Mouse (Mus musculus) heart, adult 18-20 months (tissue): Measurements from ENCODE around the gene Ube2h. TPM values are rescaled to one million over a fixed set of nuclear protein-coding genes. Genes with fewer than 3 reads are reported as not detected.

Experiments
- DNase-seq, 2 experiments: peaks; one replicate each; pipeline ENCODE4 v3.0.0; 2021 to 2022; ENCODE audit warnings: mixed read lengths in 1 of 2
- microRNA-seq, 2 experiments: library from miRNA; unstranded; fragments of <30 nt; microRNA quantifications; one replicate each; pipeline ENCODE4 v1.2.0; 2022
- total RNA-seq, 2 experiments: library from RNA; stranded (reverse); gene quantifications; 2 replicates each; pipeline ENCODE4 v1.2.3; 2021

Gene Ube2h
- total RNA-seq, 2 experiments from 2014 or later = 56.8 to 63.6 TPM

- no peak for DNase-seq
Observed at GRCm38 (mm10) chr6:30162091-30162490, 142.2 kb downstream of the Ube2h start.

GRCm38 (mm10) chr6:30161618-30162017 lies 142.7 kb downstream of the Ube2h start:
- no peak for DNase-seq

Small RNAs within 50 kb of the gene (microRNA-seq; reads per million reads assigned to microRNA genes)
- gene Mir182 (86.1 to 143 reads per million in 2 experiments), gene Mir183 (104 to 160 reads per million in 2 experiments), gene Mir96 (0.76 to 13.2 reads per million in 2 experiments)

Other genes with a start within 250 kb of the Ube2h start
- gene Zc3hc1, start 86.5 kb upstream of the Ube2h start, total RNA-seq = 10 to 100 TPM; 14.8 to 19.3 TPM
- 10 to 100 TPM; 42.6 to 42.8 TPM for gene Klhdc10, start 97.3 kb upstream of the Ube2h start, total RNA-seq
- gene Tmem209, start 205.2 kb upstream of the Ube2h start, total RNA-seq = 1 to 10 TPM; 8.5 to 8.6 TPM
- gene Ssmem1, start 205.3 kb upstream of the Ube2h start, total RNA-seq = under 1 TPM in 1 of 2 experiments, not detected in 1; 0.41 TPM
- under 1 TPM in 1 of 2 experiments, not detected in 1; 0.25 TPM for gene Cpa2, start 237.0 kb upstream of the Ube2h start, total RNA-seq